Mouse (Mus musculus): ENCODE results near the gene Ceacam19.

DNA sequence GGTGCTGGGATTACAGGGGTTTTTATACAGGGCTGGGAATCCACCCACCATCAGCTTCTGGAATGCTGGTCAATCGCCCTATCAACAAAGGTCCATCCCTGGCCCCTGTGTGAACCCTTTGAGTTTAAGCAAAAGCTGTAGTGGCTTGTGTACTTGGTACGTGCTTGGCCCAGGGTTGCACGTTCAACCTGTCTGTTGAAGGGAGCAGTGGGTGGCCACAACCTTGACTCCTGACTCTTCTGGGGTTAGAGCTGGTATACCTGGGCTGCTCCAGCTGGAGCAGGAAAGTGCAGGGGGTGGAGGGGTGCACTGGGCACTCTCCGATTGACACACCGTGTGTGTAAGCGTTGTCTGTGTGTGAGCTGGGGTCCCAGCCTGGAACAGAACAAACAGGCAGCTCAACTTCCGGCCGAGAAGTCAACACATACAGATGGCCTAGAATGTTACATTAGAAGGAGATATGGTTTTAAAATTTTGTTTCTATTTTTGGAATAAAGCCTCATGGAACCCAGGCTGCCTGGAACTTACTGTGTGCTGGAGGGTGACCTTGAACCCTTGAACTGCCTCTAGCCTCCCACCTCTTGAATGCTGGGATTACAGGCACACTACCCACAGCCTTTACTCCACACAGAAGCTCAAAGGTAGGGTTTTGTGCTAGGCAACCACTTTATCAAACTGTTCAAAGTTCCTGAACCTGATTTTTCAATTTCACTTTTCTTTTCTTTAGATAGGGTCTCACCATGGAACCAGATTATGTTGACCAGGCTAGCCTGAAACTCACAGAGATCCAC is 22.3 kb downstream of the Ceacam19 start:
- TF ChIP-seq CTCF (IDR thresholded peaks at IDR 0.05; ENCODE audit: borderline replicate concordance, control insufficient read depth, extremely low read depth, insufficient read depth, low read length, poor library complexity) (no peak), POLR2A (IDR thresholded peaks at IDR 0.05; ENCODE audit: control insufficient read depth, extremely low read depth, insufficient read depth, low read length, poor library complexity) (no peak)

Measured in thymus, adult 2 months (tissue).